Mouse (Mus musculus) ES-E14 (cell line): ENCODE measurements around the gene Abr.

Source experiments
- CHD2 ChIP-seq: IDR thresholded peaks from 2 replicates; pipeline ENCODE4 v1.6.1; 2014; ENCODE audit warnings: mild to moderate bottlenecking, low read depth, low read length, inconsistent platforms
- MAFK ChIP-seq: IDR thresholded peaks from 2 replicates; pipeline ENCODE4 v1.6.1; 2014; ENCODE audit warnings: mild to moderate bottlenecking, low read depth, low read length, inconsistent platforms; ENCODE audit not compliant: insufficient read depth
- ZC3H11A ChIP-seq: IDR thresholded peaks from 2 replicates; pipeline ENCODE4 v1.6.1; 2012; ENCODE audit warnings: low read depth, mild to moderate bottlenecking, inconsistent platforms, low read length, borderline replicate concordance

DNA sequence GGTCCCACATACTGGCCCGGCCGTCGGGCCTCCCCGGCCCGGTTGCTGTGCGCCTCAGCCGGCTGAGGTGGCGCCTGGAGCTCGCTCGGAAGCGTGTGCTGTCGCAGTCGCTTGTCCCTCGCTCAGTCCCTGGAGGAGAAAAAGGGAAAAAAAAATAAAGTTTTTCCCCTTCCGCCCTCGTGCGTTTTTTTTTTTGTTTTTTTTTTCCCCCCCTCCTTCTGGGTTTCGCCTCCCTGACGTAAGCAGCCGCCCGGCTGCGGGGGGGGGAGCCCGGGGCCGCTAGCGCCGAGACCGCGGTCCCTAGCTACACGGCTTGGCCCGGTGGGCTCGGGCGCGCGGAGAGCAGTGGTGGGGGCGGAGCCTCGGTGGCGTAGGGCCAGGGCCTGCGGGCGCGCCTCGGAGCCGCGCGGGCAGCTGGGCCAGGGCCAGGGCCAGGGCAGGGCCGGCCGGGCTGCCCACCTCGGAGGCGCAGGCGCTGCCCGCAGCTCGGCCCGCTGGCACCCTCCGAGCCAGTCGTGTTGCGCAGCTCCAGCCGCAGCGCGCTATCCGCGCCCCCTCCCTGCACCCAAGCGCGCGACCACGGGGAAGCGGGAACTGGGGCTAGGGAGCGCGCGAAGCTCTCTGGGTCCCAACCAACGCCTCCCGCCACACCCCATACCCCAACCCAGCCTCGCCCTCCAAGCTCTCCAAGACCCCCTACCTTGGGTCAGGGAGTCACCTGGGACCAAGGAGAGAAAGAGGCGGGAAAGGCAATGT is 1.3 kb upstream of the Abr start:
- TF ChIP-seq MAFK (no peak), ZC3H11A (no peak), CHD2 (no peak)
